Mouse (Mus musculus): Measurements from ENCODE around the gene Irf9.

The Irf9 gene

DNA sequence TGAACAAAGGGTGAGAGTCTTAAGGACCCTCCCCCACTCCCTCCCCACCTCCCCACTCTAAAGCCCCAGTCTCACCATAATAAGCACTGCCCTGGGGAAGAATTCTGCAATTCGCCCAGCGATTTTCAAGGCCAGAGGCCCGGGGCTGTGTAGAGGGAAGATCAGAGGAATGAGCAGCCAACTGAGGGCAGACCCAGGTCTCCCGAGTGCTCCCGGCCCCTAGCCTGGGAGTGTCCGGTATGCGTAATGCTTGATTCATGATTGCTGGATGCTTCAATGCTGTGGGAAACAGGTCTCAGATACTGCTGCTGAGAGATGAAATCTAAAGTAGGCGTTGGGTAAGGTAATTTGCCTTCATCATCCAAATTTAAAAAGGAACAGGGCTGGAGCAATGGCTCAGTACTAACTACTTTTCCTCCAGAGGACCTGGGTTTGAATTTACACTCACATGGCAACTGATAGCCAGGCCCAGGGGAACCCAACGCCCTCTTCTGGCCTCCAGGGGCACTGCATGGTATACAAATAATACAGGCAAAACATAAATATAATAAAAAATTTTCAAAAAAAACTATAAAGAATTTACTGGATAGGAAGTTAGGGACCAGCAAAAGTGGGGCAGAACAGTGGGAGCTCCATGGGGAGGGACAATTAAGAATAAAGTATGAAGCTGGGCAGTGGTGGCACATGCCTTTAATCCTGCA is 21.2 kb upstream of the Irf9 start:
- no peak for DNase-seq

GRCm38 (mm10) chr14:55584303-55584701 is 19.1 kb upstream of the Irf9 start:
- DNase-seq, result no peak

GRCm38 (mm10) chr14:55584702-55585565 is 18.4 kb upstream of the Irf9 start, which contains the start of gene Emc9:
Gene Emc9, minus strand, starts transcription at chr14:55585302.
- DNase-seq, result peak; percentile 88 to 92

DNA sequence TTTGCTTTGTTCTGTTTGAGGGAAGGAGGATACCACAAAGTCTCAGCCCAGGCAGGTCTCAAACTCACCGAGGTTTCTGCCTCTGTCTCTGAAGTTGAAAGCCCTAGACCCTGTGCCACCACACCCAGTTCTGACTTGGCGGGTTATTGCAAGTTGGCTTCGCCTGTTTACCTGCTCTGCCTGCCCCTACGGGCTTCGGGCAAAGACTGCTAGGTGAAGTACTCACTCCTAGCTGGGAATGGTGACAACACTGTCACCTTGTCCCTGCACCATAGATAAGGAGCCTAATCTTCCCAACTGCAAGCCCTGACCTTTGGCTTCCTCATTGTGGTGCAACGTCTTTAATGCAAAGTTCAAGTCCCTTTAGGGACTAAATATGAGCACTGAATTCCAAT is 17.8 kb upstream of the Irf9 start:
- no peak for DNase-seq

DNA sequence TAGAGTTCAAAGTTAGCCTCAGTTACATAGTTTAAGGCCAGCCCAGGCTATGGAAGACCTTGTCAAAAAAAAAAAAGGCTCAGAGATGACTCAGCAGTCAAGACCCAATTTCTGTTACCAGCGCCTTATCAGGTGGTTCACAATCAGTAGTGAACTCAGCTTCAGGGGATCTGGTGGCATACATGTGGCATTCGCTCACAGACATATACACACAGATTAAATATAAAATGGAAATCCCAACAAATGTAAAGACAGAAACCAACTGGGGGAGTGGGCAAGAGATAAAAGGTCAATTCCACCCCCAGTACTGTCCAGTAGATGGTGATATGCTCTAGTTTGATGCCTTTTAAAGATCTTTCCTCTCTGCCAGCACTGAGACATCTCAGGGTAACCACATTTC is 17.2 kb upstream of the Irf9 start:
- DNase-seq, result no peak

DNA sequence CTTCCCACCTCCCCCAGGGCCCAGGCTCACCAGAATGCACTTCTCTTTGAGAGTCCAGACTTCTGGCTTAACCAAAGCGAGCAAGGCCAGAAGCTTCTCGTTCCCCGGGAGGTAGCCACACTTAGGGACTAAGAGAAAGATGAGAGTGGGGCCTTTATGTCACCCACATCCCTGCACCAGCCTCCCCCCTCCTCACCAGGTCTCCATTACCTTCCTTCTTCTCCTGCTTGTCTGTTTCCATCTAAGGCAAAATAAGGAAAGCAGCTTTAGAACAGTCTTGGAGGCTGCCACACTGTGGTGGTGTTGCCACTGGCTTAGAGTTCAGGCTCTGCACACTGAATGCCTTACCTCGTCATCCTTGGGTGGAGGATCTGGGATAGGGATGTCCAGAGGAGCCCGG is 14.1 kb upstream of the Irf9 start:
- DNase-seq, result no peak

DNA sequence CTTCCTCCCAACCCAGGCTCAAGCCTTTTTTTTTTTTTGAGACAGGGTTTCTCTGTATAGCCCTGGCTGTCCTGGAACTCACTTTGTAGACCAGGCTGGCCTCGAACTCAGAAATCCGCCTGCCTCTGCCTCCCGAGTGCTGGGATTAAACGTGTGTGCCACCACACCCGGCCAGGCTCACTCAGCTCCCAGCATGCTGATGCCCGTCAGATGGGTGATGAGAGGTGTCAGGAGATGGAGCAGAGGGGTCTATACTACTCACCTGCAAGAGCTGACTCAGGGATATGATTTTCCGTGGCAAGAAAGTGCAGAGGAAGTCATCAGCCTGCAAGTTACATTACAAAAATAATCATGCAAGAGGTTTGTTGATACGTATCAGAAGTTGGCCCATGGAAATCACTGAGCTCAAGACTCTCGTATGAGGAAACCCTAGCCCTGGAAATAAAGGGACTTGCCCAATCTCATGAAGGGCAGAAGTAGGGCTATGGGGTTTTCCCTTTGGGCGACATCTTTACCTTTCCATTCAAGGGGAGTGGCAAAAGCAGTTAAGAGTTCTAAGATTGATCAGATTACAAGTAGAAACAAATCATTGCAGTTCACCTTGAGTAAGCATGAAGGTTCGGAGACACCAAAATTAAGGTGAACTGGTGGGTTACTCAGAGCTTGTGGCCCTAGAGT is 13.5 kb upstream of the Irf9 start:
- no peak for DNase-seq

DNA sequence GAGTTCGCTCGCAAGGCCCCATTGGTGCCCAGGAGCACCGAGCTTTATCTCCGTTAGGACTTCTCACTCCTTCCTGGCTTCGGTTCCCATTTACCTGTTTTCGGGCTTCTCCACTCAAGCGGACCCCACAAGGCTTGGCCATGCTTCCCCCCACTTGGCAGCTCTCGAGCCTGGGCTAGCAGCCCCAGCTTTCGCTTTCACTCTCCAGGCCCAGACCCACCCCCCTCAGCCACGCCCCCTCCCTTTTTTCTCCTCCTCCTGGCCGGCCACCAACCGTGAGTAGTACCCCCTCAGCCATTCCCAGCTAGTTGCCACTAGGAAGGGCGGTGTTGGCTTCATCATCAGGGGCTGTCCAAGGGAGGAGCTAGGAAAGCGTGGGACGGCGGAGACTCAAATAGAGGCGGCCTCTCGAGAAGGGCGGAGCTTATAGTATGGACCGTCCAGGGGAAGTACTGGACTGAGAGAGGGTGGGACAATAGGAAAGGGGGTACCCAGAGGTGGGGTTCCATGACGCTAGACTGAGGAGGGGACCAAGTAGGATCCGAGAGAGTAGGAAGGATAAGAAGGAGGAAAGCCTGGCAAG is 12.5 kb upstream of the Irf9 start, which contains the start of gene Psme2:
TSS of gene Psme2 (minus strand) at position 366 of the 583 bp plus-strand sequence.
- DNase-seq, result peak; percentile 99

- peak; percentile 99 for DNase-seq
Measured at GRCm38 (mm10) chr14:55591331-55591891, 12.0 kb upstream of the Irf9 start, which contains the start of gene Rnf31. Gene Rnf31, plus strand, starts transcription at chr14:55591708.

DNA sequence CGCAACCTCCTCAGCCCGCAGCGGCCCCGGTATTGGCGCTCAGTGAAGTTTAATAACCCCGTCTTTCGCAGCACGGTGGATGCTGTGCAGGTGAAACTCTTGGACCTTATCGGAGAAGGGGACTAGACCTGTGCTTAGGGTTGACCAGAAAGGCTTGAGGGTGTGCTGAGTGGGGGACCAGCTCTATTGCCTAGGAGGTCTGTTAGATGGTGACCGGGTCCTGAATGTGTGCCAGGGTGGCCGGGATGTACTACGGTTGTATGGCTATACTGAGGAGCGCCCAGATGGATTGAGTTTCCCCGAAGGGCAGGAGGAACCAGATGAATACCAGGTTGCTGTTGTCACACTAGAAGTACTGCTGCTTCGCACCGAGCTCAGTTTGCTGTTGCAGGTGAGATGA is 11.1 kb upstream of the Irf9 start:
- DNase-seq, result no peak

DNA sequence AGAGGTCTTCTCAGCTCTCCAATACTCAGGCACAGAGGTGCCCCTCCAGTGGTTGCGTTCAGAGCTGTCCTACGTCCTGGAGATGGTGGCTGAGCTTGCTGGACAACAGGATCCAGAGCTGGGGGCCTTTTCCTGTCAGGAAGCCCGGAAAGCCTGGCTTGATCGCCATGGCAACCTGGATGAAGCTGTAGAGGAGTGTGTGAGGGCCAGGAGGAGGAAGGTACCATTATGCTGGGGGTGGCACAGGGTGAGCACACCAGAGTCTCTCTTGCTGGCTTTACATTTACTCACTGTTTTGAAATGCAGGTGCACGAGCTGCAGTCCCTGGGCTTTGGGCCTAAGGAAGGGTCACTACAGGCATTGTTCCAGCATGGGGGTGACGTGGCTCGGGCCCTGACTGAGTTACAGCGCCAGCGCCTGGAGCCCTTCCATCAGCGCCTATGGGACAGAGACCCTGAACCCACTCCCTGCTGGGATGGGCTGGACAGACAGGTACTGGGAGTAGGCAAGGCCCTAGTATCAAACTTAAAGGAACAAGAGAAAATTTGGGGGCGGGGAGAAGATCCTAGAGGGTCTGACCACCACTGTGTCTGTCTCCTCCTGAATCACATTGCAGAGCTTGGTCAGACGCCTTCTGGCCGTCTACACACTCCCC is 7.2 kb upstream of the Irf9 start:
- no peak for DNase-seq

GRCm38 (mm10) chr14:55598521-55599390 is 4.6 kb upstream of the Irf9 start:
- no peak for DNase-seq

- peak; percentile 96 to 97 for DNase-seq
Measured at GRCm38 (mm10) chr14:55603633-55604576, 534 bp downstream of the Irf9 start.

GRCm38 (mm10) chr14:55604823-55605222 is 1.5 kb downstream of the Irf9 start:
- DNase-seq, result no peak

DNA sequence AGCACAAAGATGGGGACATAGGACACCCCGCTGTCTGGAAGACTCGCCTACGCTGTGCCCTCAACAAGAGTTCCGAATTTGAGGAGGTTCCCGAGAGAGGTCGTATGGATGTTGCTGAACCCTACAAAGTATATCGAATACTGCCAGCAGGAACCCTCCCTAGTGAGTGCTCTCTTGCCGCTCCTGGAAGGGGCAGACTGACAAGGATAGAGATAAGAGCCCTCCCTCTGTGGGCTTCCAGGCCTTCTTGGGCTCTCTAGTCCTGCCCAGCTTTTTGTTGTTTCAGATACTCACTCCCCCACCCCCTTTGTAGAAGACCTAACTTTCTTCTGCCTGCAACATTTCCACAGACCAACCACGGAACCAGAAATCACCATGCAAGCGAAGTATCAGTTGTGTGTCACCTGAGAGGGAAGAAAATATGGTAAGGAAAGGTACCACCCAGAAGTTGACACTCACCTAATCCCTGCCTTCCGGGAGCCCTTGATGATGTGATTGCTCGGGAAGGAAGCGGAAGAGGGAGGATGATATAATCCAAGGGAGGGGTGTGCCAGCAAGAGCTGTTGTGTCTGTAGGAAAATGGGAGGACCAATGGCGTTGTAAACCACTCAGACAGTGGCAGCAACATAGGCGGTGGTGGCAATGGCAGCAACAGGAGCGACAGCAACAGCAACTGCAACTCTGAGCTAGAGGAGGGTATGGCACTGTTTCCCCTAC is 2.5 kb downstream of the Irf9 start:
- no peak for DNase-seq

- no peak for DNase-seq
Measured at GRCm38 (mm10) chr14:55608339-55608738, 5.0 kb downstream of the Irf9 start.

DNA sequence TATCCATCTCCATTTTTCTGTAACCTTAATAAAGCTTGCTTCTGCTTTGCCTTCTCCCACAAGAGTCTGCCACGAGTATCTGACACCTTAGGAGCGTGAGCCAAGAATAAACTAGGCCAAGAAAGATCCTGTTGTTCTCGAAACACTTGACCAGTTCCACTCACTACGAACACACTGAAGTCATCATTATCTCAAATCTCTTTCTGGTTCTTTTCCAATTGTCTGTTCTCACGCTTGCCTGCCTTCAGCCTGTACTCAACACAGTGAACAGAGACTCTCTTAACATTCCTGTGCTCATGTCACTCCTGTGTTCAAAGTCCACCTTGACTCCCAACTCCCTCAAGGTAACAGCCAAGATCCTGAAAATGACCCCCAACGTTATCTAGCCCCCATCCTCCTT is 10.0 kb downstream of the Irf9 start:
- DNase-seq, result no peak

- DNase-seq, result no peak
Measured at GRCm38 (mm10) chr14:55614565-55615178, 11.3 kb downstream of the Irf9 start.

DNA sequence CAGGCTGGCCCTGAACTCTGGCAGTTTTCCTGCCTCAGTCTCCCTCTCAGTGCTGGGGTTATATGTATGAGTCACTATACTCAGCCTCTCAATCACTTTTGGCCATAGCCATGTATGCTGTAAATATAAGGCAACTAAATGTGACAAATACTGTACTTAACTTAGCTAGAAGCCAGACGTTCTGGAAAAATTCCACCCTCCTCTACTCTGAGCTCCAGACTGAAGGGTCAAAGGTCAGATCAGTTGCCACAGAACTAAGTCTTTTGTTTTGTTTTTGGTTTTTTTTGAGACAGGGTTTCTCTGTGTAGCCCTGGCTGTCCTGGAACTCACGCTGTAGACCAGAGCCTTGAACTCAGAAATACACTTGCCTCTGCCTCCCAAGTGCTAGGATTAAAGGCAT is 12.5 kb downstream of the Irf9 start:
- DNase-seq, result no peak

Data from lung, adult 18-20 months (tissue).